Comparison of ENCODE assay signal across 11 mouse cellular contexts in genomic region chr12:110698523-110699170, GRCm38 (mm10). TPM values are rescaled to one million over a fixed set of nuclear protein-coding genes. Genes with fewer than 3 reads are reported as not detected.
DNase-seq lines count a peak whose midpoint lies in the region; ATAC-seq and TF ChIP-seq lines count a peak whose summit lies in the region.
"Had no signal": no experiment of that assay in that cellular context is flagged by ENCODE, and none has a peak within 500 bp of the region (broad histone marks: within the 10 kb centered on the region; RNA-seq: fewer than 3 reads in every experiment).

No protein-coding gene starts in this region.

- TF ChIP-seq CTCF in kidney, adult 2 months (conservative IDR thresholded peaks at IDR 0.05; ENCODE audit: insufficient read depth, insufficient read length, low read depth, low read length), result no peak

- peak overlapping the region; percentile 54 for H3K4me2 ChIP-seq in heart, embryonic 13.5 days

- H3K4me1 ChIP-seq in heart, embryonic 13.5 days, result peaks cover 54% of the 10 kb centered on the region
- H3K4me1 ChIP-seq in kidney, adult 2 months (ENCODE audit: control insufficient read depth, insufficient read depth, low read length), result peaks cover 9% of the 10 kb centered on the region; the same call in 1 of the 2 replicates

- no peak for ATAC-seq in heart, embryonic 13.5 days (ENCODE audit: extremely low read depth, insufficient number of reproducible peaks, low FRiP score, low TSS enrichment)
- no peak for ATAC-seq in monocyte, adult 5-6 weeks (replicated peaks; ENCODE audit: insufficient number of reproducible peaks, low FRiP score, low TSS enrichment, poor library complexity, severe bottlenecking)
- ATAC-seq: Patski had no signal

- no peak for DNase-seq in heart, adult 9 months (ENCODE audit: low spot score in 2 of 2)
- DNase-seq in 416B (ENCODE audit: low read depth), result peak; percentile 93
- peak; percentile 82 for DNase-seq in R1 (ENCODE audit: low read depth, low spot score)
- peak; percentile 71 for DNase-seq in liver
- no peak for DNase-seq in left cerebral cortex, postnatal 10 days (ENCODE audit: extremely low spot score in 1 of 2, low spot score in 2 of 2)
- no peak for DNase-seq in kidney, adult 2 months
- DNase-seq: kidney, postnatal 10 days; retina, postnatal 1 day had no signal

- intact Hi-C loops in left cerebral cortex, postnatal 10 days (cut with DNase I), result loop anchor here (5.0 kb wide), 1 partner anchor 144 kb away; the partner anchor contains the start of gene Mok

- 30% methylated on average over 13 of the region's 15 CpGs for WGBS in heart, embryonic 13.5 days
- 67% methylated on average over 15 of the region's 15 CpGs for WGBS in kidney, adult 2 months

- no peak overlapping the region; the same call in 1 of the 2 replicates for H3K27ac ChIP-seq in heart, embryonic 13.5 days (replicated peaks)
- H3K27ac ChIP-seq in kidney, adult 2 months (ENCODE audit: insufficient read depth, low read depth, low read length), result no peak overlapping the region

- H3K9ac ChIP-seq in heart, embryonic 13.5 days, result peak overlapping the region; percentile 73

- H3K9me3 ChIP-seq in heart, embryonic 13.5 days, result no peaks in the 10 kb centered on the region

- H3K27me3 ChIP-seq in heart, embryonic 13.5 days (replicated peaks), result no peaks in the 10 kb centered on the region
- H3K27me3 ChIP-seq in kidney, adult 2 months (replicated peaks; ENCODE audit: control insufficient read depth, insufficient read depth, low read length), result no peaks in the 10 kb centered on the region
- H3K27me3 ChIP-seq: Patski had no signal

- no peak for TF ChIP-seq POLR2A in kidney, adult 2 months (IDR thresholded peaks at IDR 0.05; ENCODE audit: low read depth, low read length)

- no peak overlapping the region for H3K4me3 ChIP-seq in heart, embryonic 13.5 days
- no peak overlapping the region for H3K4me3 ChIP-seq in kidney, adult 2 months (ENCODE audit: insufficient read depth, low read depth, low read length)

- H3K36me3 ChIP-seq in heart, embryonic 13.5 days, result peaks cover 12% of the 10 kb centered on the region
- H3K36me3 ChIP-seq in kidney, adult 2 months (ENCODE audit: control insufficient read depth, insufficient read depth, low read length), result peaks cover 2% of the 10 kb centered on the region

RNA-seq across cellular contexts. Expression of gene Hsp90aa1, which starts 3.9 kb away (rescaled TPM):
- 698 and 779 TPM in 2 replicates for polyA plus RNA-seq in heart, embryonic 13.5 days (2015; fragmentation: Nextera tagmentation; extraction: Ambion mirVana)
- total RNA-seq in left cerebral cortex, postnatal 10 days (2021), result 1,000 to 10,000 TPM; 1,010 to 1,036 TPM
- 735 to 877 TPM (median 802 TPM) in 3 replicates for total RNA-seq in monocyte, adult 5-6 weeks (2017)
- 95.6 and 115 TPM in 2 replicates for polyA plus RNA-seq in kidney, adult 2 months (2012; rRNA removed)

RNA-seq across cellular contexts. Expression of gene 1700001K19Rik, which starts 16.2 kb away (rescaled TPM):
- polyA plus RNA-seq in heart, embryonic 13.5 days (2015; fragmentation: Nextera tagmentation; extraction: Ambion mirVana), result not detected in 2 replicates
- total RNA-seq in left cerebral cortex, postnatal 10 days (2021), result not detected
- not detected in 3 replicates for total RNA-seq in monocyte, adult 5-6 weeks (2017)
- not detected in 2 replicates for polyA plus RNA-seq in kidney, adult 2 months (2012; rRNA removed)

RNA-seq across cellular contexts. Expression of gene Wdr20, which starts 39.1 kb away (rescaled TPM):
- 14.3 and 14.5 TPM in 2 replicates for polyA plus RNA-seq in heart, embryonic 13.5 days (2015; fragmentation: Nextera tagmentation; extraction: Ambion mirVana)
- total RNA-seq in left cerebral cortex, postnatal 10 days (2021), result 10 to 100 TPM; 34.6 to 35.9 TPM
- total RNA-seq in monocyte, adult 5-6 weeks (2017), result 42.6 to 73.3 TPM (median 57.7 TPM) in 3 replicates
- polyA plus RNA-seq in kidney, adult 2 months (2012; rRNA removed), result 24.0 and 24.5 TPM in 2 replicates

Comparison
In these comparisons a context has a peak if more than half of its experiments do, and no peak if none do; other contexts are left out.
1. DNase-seq: peak in 416B (single experiment), R1 (single experiment) and liver (single experiment); none in heart, adult 9 months (0 of 2), left cerebral cortex, postnatal 10 days (0 of 2) and kidney, adult 2 months (single experiment).